Mouse (Mus musculus): ENCODE results near the gene Kcnt2. TPM values are rescaled to one million over a fixed set of nuclear protein-coding genes. Genes with fewer than 3 reads are reported as not detected.

Gene Kcnt2
- polyA plus RNA-seq, 1 experiment from 2014 or later: 2.1 TPM

DNA sequence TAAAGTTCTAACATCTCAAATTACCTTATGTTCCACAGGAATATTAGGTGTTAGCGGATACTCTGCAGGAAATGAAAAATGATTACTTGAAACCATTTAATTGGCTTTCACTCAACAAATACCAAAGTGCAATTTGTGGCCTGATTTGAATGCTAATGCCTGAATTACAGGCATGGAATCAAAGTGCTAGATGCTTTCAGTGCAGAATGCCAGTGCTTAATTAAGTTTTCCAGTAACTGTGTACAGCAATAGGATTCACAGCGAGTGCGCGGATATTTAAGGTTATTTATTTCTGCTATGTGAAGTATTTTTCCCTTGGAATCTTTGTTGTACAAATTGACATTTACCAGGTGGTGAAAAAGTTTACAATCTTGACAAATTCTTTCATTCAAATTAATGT lies 144.3 kb downstream of the Kcnt2 start:
- H3K27me3 ChIP-seq: no peaks in the 10 kb centered on the region
- no peaks in the 10 kb centered on the region for H3K9me3 ChIP-seq
- no peak for ATAC-seq (ENCODE audit: low FRiP score)
- no peaks in the 10 kb centered on the region for H3K4me1 ChIP-seq (replicated peaks)
- H3K4me3 ChIP-seq: no peak overlapping the region
- no peak overlapping the region for H3K9ac ChIP-seq
- WGBS: 76% methylated on average over 4 of the region's 4 CpGs
- H3K4me2 ChIP-seq: no peak overlapping the region
- H3K27ac ChIP-seq: no peak overlapping the region
- no peaks in the 10 kb centered on the region for H3K36me3 ChIP-seq

DNA sequence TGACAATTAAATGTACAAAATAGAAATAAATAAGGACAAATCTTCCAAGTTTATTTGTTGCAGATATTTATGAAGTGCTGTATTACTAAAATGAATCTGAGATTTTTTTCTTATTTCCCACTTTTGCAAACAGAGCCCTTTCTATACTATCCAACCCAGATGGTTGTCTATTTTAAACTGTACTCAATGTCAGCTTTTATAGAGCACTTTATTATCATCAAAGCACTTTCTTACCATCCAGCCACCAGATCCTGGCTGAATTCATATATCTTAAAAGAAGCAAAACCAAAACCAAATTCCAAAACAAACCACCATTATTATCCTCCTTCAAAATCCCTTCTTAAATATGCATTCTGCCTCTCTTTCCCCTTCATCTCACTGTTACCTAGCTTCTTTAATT lies 151.8 kb downstream of the Kcnt2 start:
- Histone ChIP-seq H3K9ac (no peak overlapping the region), H3K27me3 (no peaks in the 10 kb centered on the region), H3K36me3 (no peaks in the 10 kb centered on the region), H3K4me3 (no peak overlapping the region), H3K27ac (no peak overlapping the region), H3K4me2 (no peak overlapping the region), H3K4me1 (replicated peaks) (no peaks in the 10 kb centered on the region), H3K9me3 (no peaks in the 10 kb centered on the region)
- ATAC-seq (ENCODE audit: low FRiP score): no peak

DNA sequence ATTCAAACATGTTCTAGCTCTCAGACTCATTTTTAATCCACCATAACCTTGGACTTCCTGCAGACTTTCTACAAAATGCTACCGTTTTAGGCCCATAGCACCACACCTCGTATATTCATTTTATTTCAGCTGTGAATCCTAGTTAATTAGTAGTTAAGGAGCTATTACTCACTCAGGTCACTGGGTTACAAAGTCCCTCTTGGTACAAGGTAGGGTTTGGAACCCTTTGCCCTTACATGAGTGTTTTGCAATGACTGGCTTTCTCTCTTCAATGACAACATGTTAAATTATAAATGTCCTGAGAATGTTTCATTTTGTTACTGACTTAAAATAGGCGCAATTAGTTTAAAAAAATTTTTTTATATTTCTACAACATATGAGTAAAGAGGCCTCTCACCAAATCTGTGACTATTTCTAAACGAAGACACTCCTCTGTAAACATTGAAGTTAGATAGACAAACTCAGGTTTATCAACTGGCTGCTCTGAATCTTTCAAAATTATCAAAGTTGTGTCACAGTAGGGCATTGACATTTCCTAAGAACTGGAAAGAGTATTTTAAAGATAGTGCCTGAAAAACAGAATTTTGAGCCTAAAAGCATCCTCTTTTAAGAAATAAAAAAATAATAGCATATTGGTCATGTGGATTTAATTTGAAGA lies 160.8 kb downstream of the Kcnt2 start:
- H3K36me3 ChIP-seq: no peaks in the 10 kb centered on the region
- H3K4me3 ChIP-seq: no peak overlapping the region
- H3K9ac ChIP-seq: no peak overlapping the region
- H3K4me1 ChIP-seq (replicated peaks): no peaks in the 10 kb centered on the region
- 91% methylated on average over 4 of the region's 4 CpGs for WGBS
- ATAC-seq (ENCODE audit: low FRiP score): no peak
- H3K27ac ChIP-seq: no peak overlapping the region
- no peaks in the 10 kb centered on the region for H3K27me3 ChIP-seq
- no peaks in the 10 kb centered on the region for H3K9me3 ChIP-seq
- H3K4me2 ChIP-seq: no peak overlapping the region

DNA sequence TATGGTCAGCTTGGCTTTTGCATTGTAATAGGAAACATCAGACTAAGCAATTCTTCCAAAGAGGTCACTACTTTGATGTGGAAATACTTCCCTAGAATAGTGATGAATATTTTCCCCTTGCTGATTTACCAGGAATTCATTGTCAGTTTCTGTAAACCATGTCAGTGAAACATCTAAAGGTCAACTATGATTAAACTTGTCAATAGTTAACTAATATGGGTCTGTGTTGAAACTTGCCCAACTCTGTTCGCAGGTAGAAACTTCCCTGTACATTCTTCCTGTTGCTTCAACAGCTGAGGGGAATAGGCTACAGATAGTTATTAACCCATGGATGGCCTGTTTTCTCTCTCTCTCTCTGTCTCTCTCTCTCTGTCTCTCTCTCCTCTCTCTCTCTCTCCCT lies 169.8 kb downstream of the Kcnt2 start:
- H3K4me2 ChIP-seq: no peak overlapping the region
- 81% methylated on average over 1 of the region's 1 CpGs for WGBS
- ATAC-seq (ENCODE audit: low FRiP score): no peak
- no peak overlapping the region for H3K4me3 ChIP-seq
- H3K4me1 ChIP-seq (replicated peaks): no peaks in the 10 kb centered on the region
- no peaks in the 10 kb centered on the region for H3K27me3 ChIP-seq
- H3K36me3 ChIP-seq: no peaks in the 10 kb centered on the region
- no peak overlapping the region for H3K9ac ChIP-seq
- no peaks in the 10 kb centered on the region for H3K9me3 ChIP-seq
- H3K27ac ChIP-seq: no peak overlapping the region

DNA sequence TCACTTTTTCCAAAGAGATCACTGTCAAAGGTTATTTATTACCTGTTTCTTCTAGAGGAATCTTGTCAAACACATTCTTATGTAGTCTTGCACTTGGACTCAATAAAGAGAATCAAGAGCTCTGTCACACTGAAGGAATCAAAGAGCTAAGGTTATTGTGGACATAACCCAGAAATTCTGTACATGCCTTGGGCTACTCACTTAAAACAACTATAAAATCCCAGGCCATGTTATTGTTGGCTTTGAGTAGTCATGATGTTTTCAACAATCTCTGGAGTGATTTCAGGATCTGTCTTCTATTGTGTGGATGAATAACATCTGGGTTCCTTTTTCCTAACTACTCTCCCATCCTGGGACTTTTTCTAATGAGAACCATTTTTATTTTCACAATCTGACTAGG lies 177.0 kb downstream of the Kcnt2 start:
- no peaks in the 10 kb centered on the region for H3K36me3 ChIP-seq
- no peak for ATAC-seq (ENCODE audit: low FRiP score)
- no peaks in the 10 kb centered on the region for H3K27me3 ChIP-seq
- H3K4me1 ChIP-seq (replicated peaks): no peaks in the 10 kb centered on the region
- no peak overlapping the region for H3K27ac ChIP-seq
- no peak overlapping the region for H3K4me2 ChIP-seq
- no peak overlapping the region for H3K4me3 ChIP-seq
- no peaks in the 10 kb centered on the region for H3K9me3 ChIP-seq
- no peak overlapping the region for H3K9ac ChIP-seq

DNA sequence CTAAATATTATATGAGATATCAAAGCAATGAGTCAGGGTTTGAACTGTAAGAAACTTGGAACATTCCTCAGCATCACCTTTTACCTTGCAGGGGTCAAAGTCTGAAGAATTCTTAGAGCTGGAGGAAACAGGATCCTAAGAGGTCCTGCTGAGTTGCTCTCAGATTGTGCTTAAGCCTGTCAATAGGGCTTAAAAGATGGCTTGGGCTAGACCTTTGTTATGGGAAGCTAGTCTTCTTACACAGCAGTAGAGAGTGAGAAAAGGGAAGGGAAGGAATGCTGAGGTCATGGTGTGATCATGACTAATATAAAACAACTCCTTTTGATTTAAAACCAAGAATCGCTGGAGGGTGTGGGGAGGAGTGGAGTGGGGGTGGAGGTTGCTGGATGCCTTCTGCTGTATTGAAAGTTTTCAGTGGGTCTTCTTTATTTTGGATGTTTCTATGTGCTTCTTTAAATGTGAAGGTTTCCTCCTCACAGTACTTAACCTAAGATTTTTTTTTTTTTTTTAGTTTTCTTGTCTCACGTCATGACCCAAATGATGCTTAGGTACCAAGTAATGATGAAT lies 183.4 kb downstream of the Kcnt2 start:
- no peak overlapping the region for H3K9ac ChIP-seq
- H3K36me3 ChIP-seq: no peaks in the 10 kb centered on the region
- H3K9me3 ChIP-seq: no peaks in the 10 kb centered on the region
- H3K4me2 ChIP-seq: no peak overlapping the region
- whole genome bisulfite sequencing: 35% methylated on average over 2 of the region's 2 CpGs
- no peaks in the 10 kb centered on the region for H3K4me1 ChIP-seq (replicated peaks)
- no peaks in the 10 kb centered on the region for H3K27me3 ChIP-seq
- no peak for ATAC-seq (ENCODE audit: low FRiP score)
- no peak overlapping the region for H3K4me3 ChIP-seq
- H3K27ac ChIP-seq: no peak overlapping the region

DNA sequence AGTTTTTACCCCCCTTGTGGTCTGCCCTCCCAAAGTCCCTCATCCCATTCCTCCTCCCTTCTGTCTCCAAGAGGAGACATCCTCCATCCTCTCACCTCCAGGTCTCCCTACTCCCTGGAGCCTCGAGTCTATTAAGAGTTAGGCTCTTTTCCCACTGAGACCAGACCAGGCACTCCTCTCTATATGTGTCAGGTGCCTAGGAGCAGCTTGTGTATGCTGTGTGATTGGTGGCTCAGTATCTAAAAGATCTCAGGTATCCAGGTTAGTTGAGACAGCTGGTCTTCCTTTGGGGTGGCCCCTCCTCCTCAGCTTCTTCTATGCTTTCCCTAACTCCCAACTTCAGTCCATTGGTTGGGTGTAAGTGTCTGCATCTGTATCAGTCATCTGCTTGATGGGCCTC lies 186.1 kb downstream of the Kcnt2 start:
- WGBS: 85% methylated on average over 1 of the region's 1 CpGs
- no peak overlapping the region for H3K4me3 ChIP-seq
- H3K27ac ChIP-seq: no peak overlapping the region
- H3K36me3 ChIP-seq: no peaks in the 10 kb centered on the region
- no peak for ATAC-seq (ENCODE audit: low FRiP score)
- no peaks in the 10 kb centered on the region for H3K27me3 ChIP-seq
- no peaks in the 10 kb centered on the region for H3K4me1 ChIP-seq (replicated peaks)
- no peaks in the 10 kb centered on the region for H3K9me3 ChIP-seq
- no peak overlapping the region for H3K9ac ChIP-seq
- no peak overlapping the region for H3K4me2 ChIP-seq

DNA sequence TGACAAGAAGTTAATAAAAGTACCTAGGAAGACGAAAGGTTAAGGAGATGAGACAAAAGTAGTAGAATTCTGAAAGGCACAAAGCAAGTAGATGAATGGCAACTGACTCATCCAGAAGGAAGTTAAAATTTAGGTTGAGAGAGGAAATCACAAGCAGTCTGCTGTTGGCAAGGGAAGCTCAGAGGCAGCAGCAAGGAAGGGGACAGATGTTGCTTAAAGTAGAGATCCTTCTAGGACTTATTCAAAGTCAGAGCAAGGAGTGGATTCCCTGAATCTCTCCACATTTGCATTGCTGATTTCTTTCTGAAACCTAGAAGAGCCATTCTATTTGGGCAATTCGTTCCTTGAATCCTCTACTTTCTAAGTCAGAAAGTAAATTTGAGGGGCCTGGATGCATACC lies 188.8 kb downstream of the Kcnt2 start:
- no peak for ATAC-seq (ENCODE audit: low FRiP score)

DNA sequence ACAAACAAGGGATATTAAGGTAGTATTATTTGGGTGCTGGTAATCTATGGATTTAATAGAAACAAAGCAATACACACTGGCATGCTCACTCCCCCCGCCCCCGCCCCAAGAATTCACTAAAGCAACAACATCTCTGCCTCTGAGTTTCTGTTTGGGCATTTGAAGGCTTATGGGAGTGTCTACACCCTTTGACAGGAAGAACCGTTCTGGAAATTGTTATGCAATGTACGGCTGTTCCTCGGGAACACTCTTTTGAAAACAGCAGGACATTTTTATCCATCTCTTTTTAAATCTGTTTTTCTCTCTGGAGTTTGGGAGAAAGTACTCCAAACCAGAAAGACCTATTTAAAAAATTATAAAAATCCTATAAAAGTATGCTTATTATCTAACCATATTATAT lies 192.2 kb downstream of the Kcnt2 start:
- Histone ChIP-seq H3K4me3 (no peak overlapping the region), H3K36me3 (no peaks in the 10 kb centered on the region), H3K4me1 (replicated peaks) (no peaks in the 10 kb centered on the region), H3K9ac (no peak overlapping the region), H3K27ac (no peak overlapping the region), H3K4me2 (no peak overlapping the region), H3K9me3 (no peaks in the 10 kb centered on the region), H3K27me3 (no peaks in the 10 kb centered on the region)
- 76% methylated on average over 5 of the region's 5 CpGs for WGBS
- ATAC-seq (ENCODE audit: low FRiP score): no peak

More for the DNA sequence above, 188.8 kb downstream of the Kcnt2 start:
- Histone ChIP-seq H3K36me3 (no peaks in the 10 kb centered on the region), H3K9me3 (no peaks in the 10 kb centered on the region), H3K9ac (no peak overlapping the region), H3K27ac (no peak overlapping the region), H3K4me2 (no peak overlapping the region), H3K27me3 (no peaks in the 10 kb centered on the region), H3K4me3 (no peak overlapping the region), H3K4me1 (replicated peaks) (no peaks in the 10 kb centered on the region)
- 80% methylated on average over 2 of the region's 2 CpGs for WGBS

DNA sequence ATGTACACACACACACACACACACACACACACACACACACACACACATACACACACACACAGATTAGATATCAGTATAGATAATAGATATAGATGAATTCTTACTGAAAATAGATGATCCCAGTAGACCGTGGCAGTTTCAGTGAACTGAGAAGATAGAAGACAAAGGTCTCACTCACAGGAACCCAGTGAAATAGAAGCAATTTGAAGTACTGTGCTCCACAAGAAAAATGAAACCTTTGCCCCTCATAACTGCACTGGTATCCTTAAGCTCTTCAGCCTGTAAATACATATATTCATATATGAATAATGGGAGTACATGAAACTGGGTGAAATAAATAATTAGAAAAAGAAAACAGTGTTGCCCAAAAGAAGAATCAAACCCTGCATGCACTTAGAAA lies 197.9 kb downstream of the Kcnt2 start:
- H3K27ac ChIP-seq: no peak overlapping the region
- WGBS: 80% methylated on average over 1 of the region's 1 CpGs
- no peaks in the 10 kb centered on the region for H3K9me3 ChIP-seq
- no peaks in the 10 kb centered on the region for H3K4me1 ChIP-seq (replicated peaks)
- H3K4me3 ChIP-seq: no peak overlapping the region
- no peaks in the 10 kb centered on the region for H3K27me3 ChIP-seq
- no peak overlapping the region for H3K9ac ChIP-seq
- H3K4me2 ChIP-seq: no peak overlapping the region
- no peaks in the 10 kb centered on the region for H3K36me3 ChIP-seq
- no peak for ATAC-seq (ENCODE audit: low FRiP score)

DNA sequence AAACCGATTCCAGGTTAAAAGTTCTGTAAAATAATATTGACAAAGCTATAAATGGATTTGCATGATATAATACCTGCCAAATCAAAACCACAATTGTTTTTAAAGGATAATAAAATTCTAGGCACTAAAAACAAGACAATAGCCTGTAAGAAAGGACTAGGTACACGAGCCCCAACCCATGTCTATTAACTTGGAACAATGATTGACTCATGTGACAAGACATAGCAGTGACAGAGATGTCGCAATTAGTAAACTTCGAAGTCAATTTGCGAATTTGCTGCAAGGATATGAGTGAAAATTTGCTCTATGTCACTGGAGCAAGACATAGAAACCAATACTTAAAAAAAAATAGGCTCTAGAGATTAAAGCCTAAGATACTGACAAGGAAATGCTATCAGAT lies 198.4 kb downstream of the Kcnt2 start:
- no peak overlapping the region for H3K4me3 ChIP-seq
- H3K4me2 ChIP-seq: no peak overlapping the region
- H3K27me3 ChIP-seq: no peaks in the 10 kb centered on the region
- H3K9me3 ChIP-seq: no peaks in the 10 kb centered on the region
- H3K36me3 ChIP-seq: no peaks in the 10 kb centered on the region
- H3K9ac ChIP-seq: no peak overlapping the region
- ATAC-seq (ENCODE audit: low FRiP score): no peak
- H3K27ac ChIP-seq: no peak overlapping the region
- WGBS: 88% methylated on average over 5 of the region's 5 CpGs
- no peaks in the 10 kb centered on the region for H3K4me1 ChIP-seq (replicated peaks)

DNA sequence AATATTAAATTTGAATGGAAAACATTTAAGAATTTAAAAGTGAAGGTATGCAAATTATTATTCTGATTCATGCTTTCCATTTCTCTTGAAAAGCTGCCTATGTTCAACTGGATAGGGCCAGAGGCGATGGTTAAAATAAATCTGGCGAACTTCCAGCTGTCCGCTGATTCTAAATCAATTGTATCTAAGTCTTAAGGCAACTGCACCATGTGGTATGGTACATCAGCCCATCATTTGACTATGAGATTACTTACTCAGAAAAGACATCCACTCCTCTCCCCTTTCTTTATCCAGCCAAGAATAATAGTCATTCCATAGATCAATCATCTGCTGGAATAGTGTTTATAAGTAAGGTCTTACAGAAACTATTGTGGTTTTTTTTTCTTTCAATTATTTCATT lies 205.5 kb downstream of the Kcnt2 start:
- Histone ChIP-seq H3K9ac (no peak overlapping the region), H3K4me3 (no peak overlapping the region), H3K4me1 (replicated peaks) (no peaks in the 10 kb centered on the region), H3K27me3 (no peaks in the 10 kb centered on the region), H3K9me3 (no peaks in the 10 kb centered on the region), H3K36me3 (no peaks in the 10 kb centered on the region), H3K4me2 (no peak overlapping the region), H3K27ac (no peak overlapping the region)
- no peak for ATAC-seq (ENCODE audit: low FRiP score)
- 77% methylated on average over 3 of the region's 3 CpGs for WGBS

DNA sequence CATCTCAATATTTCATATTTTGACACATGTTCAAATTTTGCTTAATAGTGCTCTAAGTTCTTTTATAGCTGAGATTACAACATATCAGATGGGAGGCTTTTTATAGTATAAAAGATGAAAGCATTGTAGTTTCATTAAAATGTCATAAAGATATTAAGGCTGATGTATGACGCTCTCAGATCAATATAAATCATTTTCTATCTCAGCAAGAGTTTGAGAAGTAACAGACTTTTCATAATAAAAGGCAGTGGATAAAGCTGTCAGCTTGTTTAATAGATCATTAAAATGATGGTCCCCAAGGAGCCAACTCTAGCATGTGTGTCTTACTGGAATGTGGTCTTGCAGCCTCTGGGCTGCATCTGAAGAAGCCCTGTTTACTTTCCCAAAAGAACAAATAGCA lies 206.0 kb downstream of the Kcnt2 start:
- WGBS: 62% methylated on average over 1 of the region's 1 CpGs
- H3K9me3 ChIP-seq: no peaks in the 10 kb centered on the region
- no peaks in the 10 kb centered on the region for H3K36me3 ChIP-seq
- no peak overlapping the region for H3K4me3 ChIP-seq
- no peak overlapping the region for H3K4me2 ChIP-seq
- no peak overlapping the region for H3K9ac ChIP-seq
- H3K4me1 ChIP-seq (replicated peaks): no peaks in the 10 kb centered on the region
- no peak overlapping the region for H3K27ac ChIP-seq
- no peaks in the 10 kb centered on the region for H3K27me3 ChIP-seq
- ATAC-seq (ENCODE audit: low FRiP score): no peak
